Mouse (Mus musculus) CH12F3 (cell line): ENCODE results near the gene Vapb.

Source experiments
- in situ Hi-C: fragments of 300-500 bp; cut with MboI; formaldehyde crosslinking; loops from 2 replicates; pipeline ENCODE4 v1.14.3; 2020; ENCODE audit warnings: low sequenced_read_pairs

Vapb gene

DNA sequence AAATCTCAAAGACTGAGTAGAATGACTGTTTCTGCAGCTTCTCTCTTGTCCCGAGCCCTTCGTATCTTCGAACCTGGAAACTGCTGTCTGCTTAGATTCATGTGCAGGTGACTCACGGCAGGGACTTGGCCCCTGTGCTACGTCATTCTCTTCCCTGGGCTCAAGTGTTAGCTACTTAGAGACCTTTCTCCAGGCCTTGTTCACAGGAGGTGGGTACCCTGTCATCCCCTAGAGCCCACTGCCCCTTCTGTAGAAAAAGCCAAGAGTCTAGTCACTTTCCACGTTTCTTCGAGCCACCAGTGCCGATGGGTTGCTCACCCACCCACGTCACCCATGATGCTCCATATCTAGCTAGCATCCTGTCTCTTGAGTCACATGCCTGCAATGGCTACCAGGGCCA lies 89.9 kb downstream of the Vapb start:
- in situ Hi-C loops: no loop called here

DNA sequence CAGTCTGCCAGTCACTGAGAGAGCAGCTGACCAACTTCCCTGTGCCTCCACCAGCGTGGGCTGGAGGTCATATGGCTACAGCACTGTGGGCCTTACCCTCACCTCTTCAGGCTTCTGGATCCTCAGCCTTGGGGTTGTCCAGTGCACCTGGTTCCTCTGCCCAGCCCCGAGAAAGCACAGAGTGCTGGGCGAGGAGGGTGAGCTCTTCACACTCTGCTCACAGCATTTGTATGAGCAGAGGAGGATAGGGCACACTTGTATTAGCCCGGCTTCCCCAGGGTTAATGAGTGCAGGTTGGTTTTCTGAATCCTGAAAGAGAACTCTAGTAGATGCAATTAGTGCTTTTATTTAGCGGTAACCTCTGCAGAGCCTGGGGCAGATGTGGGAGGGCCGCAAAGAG lies 90.8 kb downstream of the Vapb start:
- in situ Hi-C loops: no loop called here

DNA sequence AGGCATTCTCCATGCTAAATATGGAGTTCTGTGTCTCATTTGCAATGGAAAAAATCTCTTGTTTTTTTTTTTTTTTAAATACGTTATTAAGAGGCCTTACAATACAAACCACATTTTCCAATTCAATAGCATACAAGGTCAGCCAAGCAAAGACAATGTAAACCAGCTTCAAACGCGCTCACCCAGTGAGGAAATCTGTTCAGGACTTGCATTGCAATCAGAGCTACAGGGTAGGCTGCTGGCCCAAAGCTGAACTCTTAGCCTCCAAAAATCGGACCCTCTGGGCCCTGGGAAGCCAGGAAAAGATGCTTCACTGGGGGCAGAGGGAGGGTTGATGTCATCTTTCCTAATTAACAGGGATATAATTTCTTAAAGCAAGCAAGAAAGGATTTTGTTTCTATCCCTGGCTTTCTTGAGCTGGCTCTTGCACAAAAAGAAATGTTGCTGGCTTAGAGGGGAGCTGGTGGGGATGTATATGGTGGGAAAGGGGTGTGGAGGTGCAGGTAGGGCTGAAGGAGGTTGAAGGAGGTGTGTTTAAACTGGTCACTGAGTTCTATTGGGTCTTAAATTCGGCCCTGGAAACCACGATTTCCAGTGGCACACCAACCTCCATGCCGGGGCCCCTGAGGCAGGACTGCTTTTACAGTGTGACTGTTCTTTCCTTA lies 95.6 kb downstream of the Vapb start:
- in situ Hi-C loops: no loop called here
